ENCODE assay signal across 9 mouse cellular contexts in the genomic region with DNA sequence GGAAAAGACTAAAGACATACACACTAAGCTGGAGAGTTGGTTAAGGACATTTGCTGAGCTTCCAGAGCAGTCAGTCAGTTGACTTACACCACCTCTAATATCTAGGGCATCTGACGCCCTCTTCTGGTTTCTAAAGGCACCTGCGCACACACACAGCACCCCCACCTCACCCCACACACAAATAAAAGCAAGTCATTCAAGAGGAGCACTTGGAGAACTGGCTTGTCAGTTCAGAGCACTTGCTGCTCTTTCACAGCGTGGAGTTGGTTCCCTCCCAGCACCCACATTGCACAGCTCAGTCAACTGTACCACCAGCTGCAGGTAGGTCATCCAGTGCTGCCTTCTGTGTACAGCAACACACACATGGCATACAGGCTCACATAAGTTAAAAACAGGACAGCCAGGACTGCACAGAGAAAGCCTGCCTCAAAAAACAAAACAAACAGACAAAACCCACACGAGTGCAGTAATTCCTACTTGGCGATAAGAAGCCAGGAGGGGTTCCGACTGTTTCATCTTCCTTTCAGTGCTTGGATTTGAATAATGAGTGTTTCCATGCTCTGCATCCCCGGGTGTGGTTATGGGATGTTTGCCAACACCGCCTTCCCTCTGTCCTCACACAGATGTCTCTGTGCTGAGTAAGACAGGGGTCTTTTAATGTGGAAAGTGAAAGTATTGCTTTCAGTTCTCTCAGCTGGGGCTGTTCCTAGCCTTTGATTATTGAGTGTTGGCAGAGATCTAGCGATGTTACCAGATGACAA. TPM values are rescaled to one million over a fixed set of nuclear protein-coding genes. Genes with fewer than 3 reads are reported as not detected.
DNase-seq lines count a peak whose midpoint lies in the region; ATAC-seq and TF ChIP-seq lines count a peak whose summit lies in the region.
"Had no signal": no experiment of that assay in that cellular context is flagged by ENCODE, and none has a peak within 500 bp of the region (broad histone marks: within the 10 kb centered on the region; RNA-seq: fewer than 3 reads in every experiment).

No protein-coding gene starts in this region.

- no peaks in the 10 kb centered on the region for H3K27me3 ChIP-seq in hindbrain, embryonic 12.5 days
- H3K27me3 ChIP-seq in hindbrain, embryonic 10.5 days (ENCODE audit: insufficient read depth, poor library complexity, severe bottlenecking), result no peaks in the 10 kb centered on the region
- no peaks in the 10 kb centered on the region for H3K27me3 ChIP-seq in forebrain, embryonic 14.5 days (replicated peaks; ENCODE audit: control insufficient read depth, insufficient read depth, low read length)
- no peaks in the 10 kb centered on the region for H3K27me3 ChIP-seq in midbrain, embryonic 14.5 days (ENCODE audit: control insufficient read depth, insufficient read depth, low read length)
- no peaks in the 10 kb centered on the region for H3K27me3 ChIP-seq in stomach, postnatal 0 days (ENCODE audit: control insufficient read depth, insufficient read depth, low read length)
- H3K27me3 ChIP-seq: neural tube, embryonic 12.5 days had no signal

- no peaks in the 10 kb centered on the region for H3K9me3 ChIP-seq in hindbrain, embryonic 12.5 days (replicated peaks)
- no peaks in the 10 kb centered on the region for H3K9me3 ChIP-seq in hindbrain, embryonic 10.5 days
- H3K9me3 ChIP-seq in forebrain, embryonic 14.5 days (replicated peaks; ENCODE audit: control insufficient read depth, low read length), result no peaks in the 10 kb centered on the region
- H3K9me3 ChIP-seq in midbrain, embryonic 14.5 days (ENCODE audit: control insufficient read depth, low read length), result no peaks in the 10 kb centered on the region
- no peaks in the 10 kb centered on the region for H3K9me3 ChIP-seq in stomach, postnatal 0 days (ENCODE audit: control insufficient read depth, low read length)
- H3K9me3 ChIP-seq: neural tube, embryonic 12.5 days had no signal

- ATAC-seq in hindbrain, embryonic 12.5 days (ENCODE audit: low FRiP score), result 0 out of 2 replicates have a peak, but pooled peaks have one; percentile 46
- ATAC-seq in activated CD4-positive, CD25-positive, alpha-beta regulatory T cell, adult 4 months, result peak; percentile 6
- ATAC-seq in forebrain, embryonic 14.5 days, result peak; percentile 55; the same call in 1 of the 2 replicates
- peak; percentile 35 to 46; a peak in 2 of 4 replicates for ATAC-seq in hematopoietic stem cell, adult 5-6 weeks (replicated peaks in 1 of 2; ENCODE audit: insufficient read depth in 1 of 2, low FRiP score in 2 of 2, low TSS enrichment in 1 of 2, low read depth in 1 of 2, poor library complexity in 2 of 2, severe bottlenecking in 2 of 2)
- ATAC-seq in midbrain, embryonic 14.5 days (ENCODE audit: low FRiP score, low TSS enrichment), result no peak
- peak; percentile 74 for ATAC-seq in stomach, postnatal 0 days (ENCODE audit: low FRiP score, low TSS enrichment)

- peaks cover 37% of the 10 kb centered on the region for H3K4me1 ChIP-seq in hindbrain, embryonic 12.5 days
- peaks cover 36% of the 10 kb centered on the region for H3K4me1 ChIP-seq in hindbrain, embryonic 10.5 days (replicated peaks)
- peaks cover 27% of the 10 kb centered on the region for H3K4me1 ChIP-seq in forebrain, embryonic 14.5 days (ENCODE audit: control insufficient read depth, insufficient read depth, low read length)
- H3K4me1 ChIP-seq in midbrain, embryonic 14.5 days (ENCODE audit: control insufficient read depth, insufficient read depth, low read length), result peaks cover 20% of the 10 kb centered on the region
- H3K4me1 ChIP-seq in stomach, postnatal 0 days (replicated peaks; ENCODE audit: control insufficient read depth, insufficient read depth), result peaks cover 4% of the 10 kb centered on the region

- H3K9ac ChIP-seq in hindbrain, embryonic 12.5 days, result no peak overlapping the region
- no peak overlapping the region for H3K9ac ChIP-seq in forebrain, embryonic 14.5 days (ENCODE audit: low read length)
- no peak overlapping the region for H3K9ac ChIP-seq in midbrain, embryonic 14.5 days (replicated peaks; ENCODE audit: low read length)
- no peak overlapping the region for H3K9ac ChIP-seq in stomach, postnatal 0 days (ENCODE audit: low read length)
- H3K9ac ChIP-seq: neural tube, embryonic 12.5 days had no signal

- H3K4me2 ChIP-seq in hindbrain, embryonic 12.5 days (replicated peaks), result no peak overlapping the region
- no peak overlapping the region for H3K4me2 ChIP-seq in forebrain, embryonic 14.5 days (ENCODE audit: low read length)
- H3K4me2 ChIP-seq in midbrain, embryonic 14.5 days (ENCODE audit: low read length), result no peak overlapping the region
- H3K4me2 ChIP-seq in stomach, postnatal 0 days (replicated peaks; ENCODE audit: low read depth), result peak overlapping the region; percentile 23
- H3K4me2 ChIP-seq: neural tube, embryonic 12.5 days had no signal

- peak; percentile 77 for TF ChIP-seq CTCF in stomach, postnatal 0 days (IDR thresholded peaks at IDR 0.05; ENCODE audit: low read depth)

- H3K27ac ChIP-seq in hindbrain, embryonic 12.5 days, result no peak overlapping the region; the same call in 1 of the 2 replicates
- no peak overlapping the region for H3K27ac ChIP-seq in hindbrain, embryonic 10.5 days
- peak overlapping the region; percentile 10; the same call in 1 of the 2 replicates for H3K27ac ChIP-seq in forebrain, embryonic 14.5 days (ENCODE audit: low read depth, low read length)
- H3K27ac ChIP-seq in midbrain, embryonic 14.5 days (replicated peaks; ENCODE audit: low read depth, low read length), result 0 out of 2 replicates have a peak overlapping the region, but pooled peaks have one; percentile 9
- H3K27ac ChIP-seq in stomach, postnatal 0 days (replicated peaks), result peak overlapping the region; percentile 73
- H3K27ac ChIP-seq: neural tube, embryonic 12.5 days had no signal

- 60% methylated on average over 9 of the region's 9 CpGs for WGBS in hindbrain, embryonic 12.5 days
- WGBS in hindbrain, embryonic 10.5 days, result 78% methylated on average over 9 of the region's 9 CpGs
- WGBS in forebrain, embryonic 14.5 days, result 31% methylated on average over 9 of the region's 9 CpGs
- 47% methylated on average over 9 of the region's 9 CpGs for WGBS in midbrain, embryonic 14.5 days
- WGBS in stomach, postnatal 0 days, result 20% methylated on average over 9 of the region's 9 CpGs

- H3K36me3 ChIP-seq in hindbrain, embryonic 12.5 days, result no peaks in the 10 kb centered on the region
- 0 out of 2 replicates have a peak, but pooled peaks cover 4% of the 10 kb centered on the region for H3K36me3 ChIP-seq in hindbrain, embryonic 10.5 days
- no peaks in the 10 kb centered on the region for H3K36me3 ChIP-seq in forebrain, embryonic 14.5 days (ENCODE audit: control insufficient read depth, insufficient read depth, low read length)
- no peaks in the 10 kb centered on the region for H3K36me3 ChIP-seq in midbrain, embryonic 14.5 days (ENCODE audit: control insufficient read depth, insufficient read depth, low read length)
- H3K36me3 ChIP-seq in stomach, postnatal 0 days (ENCODE audit: control insufficient read depth, insufficient read depth, low read length), result no peaks in the 10 kb centered on the region
- H3K36me3 ChIP-seq: neural tube, embryonic 12.5 days had no signal

- no peak for TF ChIP-seq EP300 in stomach, postnatal 0 days (optimal IDR thresholded peaks at IDR 0.05)

- no peak overlapping the region for H3K4me3 ChIP-seq in hindbrain, embryonic 12.5 days
- H3K4me3 ChIP-seq in hindbrain, embryonic 10.5 days, result no peak overlapping the region
- H3K4me3 ChIP-seq in forebrain, embryonic 14.5 days (ENCODE audit: low read depth, low read length), result no peak overlapping the region
- no peak overlapping the region for H3K4me3 ChIP-seq in midbrain, embryonic 14.5 days (replicated peaks; ENCODE audit: low read depth, low read length)
- no peak overlapping the region for H3K4me3 ChIP-seq in stomach, postnatal 0 days (ENCODE audit: low read depth, low read length)
- H3K4me3 ChIP-seq: neural tube, embryonic 12.5 days had no signal

- DNase-seq in hindbrain, embryonic 10.5 days (ENCODE audit: low spot score), result no peak
- DNase-seq in forebrain, embryonic 14.5 days (ENCODE audit: low spot score), result peak; percentile 76
- peak; percentile 29 to 36 for DNase-seq in layer of hippocampus, postnatal 25 days (ENCODE audit: extremely low spot score in 1 of 2, low spot score in 1 of 2)
- peak; percentile 58 for DNase-seq in midbrain, embryonic 14.5 days
- peak; percentile 55 for DNase-seq in stomach, postnatal 0 days (ENCODE audit: low spot score)

RNA-seq across cellular contexts. Expression of gene Rapgef1, which starts 50.9 kb away (rescaled TPM):
- 22.7 and 24.7 TPM in 2 replicates for polyA plus RNA-seq in hindbrain, embryonic 12.5 days (2016; fragmentation: Nextera tagmentation; extraction: Ambion mirVana)
- 13.5 and 16.0 TPM in 2 replicates for polyA plus RNA-seq in hindbrain, embryonic 10.5 days (2016; fragmentation: Nextera tagmentation; extraction: Ambion mirVana)
- polyA plus RNA-seq in activated CD4-positive, CD25-positive, alpha-beta regulatory T cell, adult 4 months (2017; shearing (Covaris generic)), result 10 to 100 TPM; 21.9 to 24.0 TPM
- 17.3 and 19.9 TPM in 2 replicates for polyA plus RNA-seq in forebrain, embryonic 14.5 days (2014; fragmentation: Nextera tagmentation; extraction: Ambion mirVana)
- total RNA-seq in hematopoietic stem cell, adult 5-6 weeks (2017), result 30.3 and 32.4 TPM in 2 replicates
- total RNA-seq in layer of hippocampus, postnatal 25 days (2021), result 100 to 1,000 TPM in 1 of 2 experiments, 10 to 100 TPM in 1; 99.0 to 104 TPM
- 23.2 and 25.3 TPM in 2 replicates for polyA plus RNA-seq in midbrain, embryonic 14.5 days (2014; fragmentation: Nextera tagmentation; extraction: Ambion mirVana)
- polyA plus RNA-seq in stomach, postnatal 0 days (2015; fragmentation: Nextera tagmentation; extraction: Ambion mirVana), result 7.2 and 7.6 TPM in 2 replicates

Comparison
In these comparisons a context has a peak if more than half of its experiments do, and no peak if none do; other contexts are left out.
1. H3K27ac ChIP-seq: peak in forebrain, embryonic 14.5 days (single experiment), midbrain, embryonic 14.5 days (single experiment) and stomach, postnatal 0 days (single experiment); none in hindbrain, embryonic 12.5 days (single experiment) and hindbrain, embryonic 10.5 days (single experiment).